Mouse (Mus musculus) limb, embryonic 14.5 days (tissue): Measurements from ENCODE around the gene Elovl1. TPM values are rescaled to one million over a fixed set of nuclear protein-coding genes. Genes with fewer than 3 reads are reported as not detected.

Experiments
- ATAC-seq: fragments of 200-750 bp; cut with Nextera tagmentation; 2 replicates; pipeline ENCODE4 v1.8.0; 2017; ENCODE audit warnings: low read depth, moderate number of reproducible peaks, moderate TSS enrichment; ENCODE audit not compliant: low FRiP score
- DNase-seq: peaks from one replicate; pipeline ENCODE4 v3.0.0-alpha.2; 2015; ENCODE audit warnings: low spot score
- H3K27ac ChIP-seq: fragments of 300-500 bp; sonication (generic); replicated peaks from 2 replicates; pipeline ENCODE4 v1.5.1; 2014; ENCODE audit warnings: low read depth, mild to moderate bottlenecking, low read length, moderate library complexity, mixed read lengths
- H3K27me3 ChIP-seq: fragments of 300-500 bp; sonication (generic); 2 replicates; pipeline ENCODE4 v1.6.1; 2014; ENCODE audit warnings: low read length, mixed read lengths; ENCODE audit not compliant: control insufficient read depth, insufficient read depth
- H3K36me3 ChIP-seq: fragments of 300-500 bp; sonication (generic); 2 replicates; pipeline ENCODE4 v1.6.1; 2014; ENCODE audit warnings: mild to moderate bottlenecking, low read length, moderate library complexity, mixed read lengths; ENCODE audit not compliant: control insufficient read depth, insufficient read depth
- H3K4me1 ChIP-seq: fragments of 300-500 bp; sonication (generic); 2 replicates; pipeline ENCODE4 v1.6.1; 2014; ENCODE audit warnings: antibody characterized with exemption, low read length, mixed read lengths; ENCODE audit not compliant: control insufficient read depth, insufficient read depth
- H3K4me2 ChIP-seq: fragments of 300-500 bp; sonication (generic); replicated peaks from 2 replicates; pipeline ENCODE4 v1.6.1; 2014; ENCODE audit warnings: low read depth, mild to moderate bottlenecking, low read length, moderate library complexity; ENCODE audit not compliant: severe bottlenecking
- H3K4me3 ChIP-seq: fragments of 300-500 bp; sonication (generic); replicated peaks from 2 replicates; pipeline ENCODE4 v1.5.1; 2014; ENCODE audit warnings: low read length
- H3K9ac ChIP-seq: fragments of 300-500 bp; sonication (generic); 2 replicates; pipeline ENCODE4 v1.6.1; 2014; ENCODE audit warnings: mild to moderate bottlenecking, low read depth, low read length, moderate library complexity; ENCODE audit not compliant: severe bottlenecking
- H3K9me3 ChIP-seq: fragments of 300-500 bp; sonication (generic); 2 replicates; pipeline ENCODE4 v1.6.1; 2016; ENCODE audit warnings: low read length; ENCODE audit not compliant: control insufficient read depth
- POLR2A ChIP-seq: fragments of 200-500 bp; IDR thresholded peaks from 2 replicates; pipeline ENCODE4 v1.8.0; 2012; ENCODE audit warnings: inconsistent platforms, mild to moderate bottlenecking, moderate library complexity, borderline replicate concordance; ENCODE audit not compliant: insufficient read depth, insufficient read length; ENCODE audit errors: extremely low read depth
- WGBS: fragments of 180-500 bp; shearing (Covaris S2); extraction: QIAGEN DNeasy Blood & Tissue Kit; methylation state at CpG from one replicate; pipeline ENCODE4 v1.1.7; 2014; 5-methylcytosine and 5-hydroxymethylcytosine counted together
- polyA plus RNA-seq, 2 experiments: library from polyadenylated mRNA; depleted of rRNA in 1 of 2; stranded (reverse) in 1 of 2; unstranded in 1 of 2; fragments of >200 nt; fragmentation: Nextera tagmentation in 1 of 2; extraction: Ambion mirVana in 1 of 2; gene quantifications; 2 replicates each; pipeline versions ENCODE4 v1.2.1 to v1.2.3; 2012 to 2014

Elovl1 gene
- polyA plus RNA-seq, 2 experiments, result 135 to 147 TPM

GRCm38 (mm10) chr4:118409142-118409900, 18.6 kb upstream of the Elovl1 start, which contains the start of the genes Szt2 and Med8:
Szt2 (minus strand) TSS chr4:118409273.
Med8 (plus strand) TSS chr4:118409337.
- peak within 1 kb of the TSS; percentile 71 for H3K4me2 ChIP-seq
- H3K4me1 ChIP-seq, result peaks cover 11% of the 10 kb centered on the region
- peaks cover 33% of the 10 kb centered on the region for H3K36me3 ChIP-seq
- peak; percentile 94 for ATAC-seq
- no peak for TF ChIP-seq POLR2A
- no peaks in the 10 kb centered on the region for H3K27me3 ChIP-seq
- peak; percentile 92 for DNase-seq
- no peaks in the 10 kb centered on the region for H3K9me3 ChIP-seq
- under 1% methylated on average over 53 of the region's 53 CpGs for WGBS
- H3K9ac ChIP-seq, result peak within 1 kb of the TSS; percentile 82
- peak within 1 kb of the TSS; percentile 89 for H3K4me3 ChIP-seq
- peak within 1 kb of the TSS; percentile 65 for H3K27ac ChIP-seq

- no peak overlapping the region for H3K9ac ChIP-seq
- ATAC-seq (no peak), DNase-seq (no peak)
- H3K4me3 ChIP-seq, result no peak overlapping the region
- no peaks in the 10 kb centered on the region for H3K9me3 ChIP-seq
- H3K4me1 ChIP-seq, result peaks cover 11% of the 10 kb centered on the region
- H3K27me3 ChIP-seq, result no peaks in the 10 kb centered on the region
- H3K4me2 ChIP-seq, result no peak overlapping the region
- TF ChIP-seq POLR2A, result no peak
- 88% methylated on average over 5 of the region's 5 CpGs for WGBS
- no peak overlapping the region for H3K27ac ChIP-seq
- peaks cover 47% of the 10 kb centered on the region for H3K36me3 ChIP-seq
Observed at GRCm38 (mm10) chr4:118410871-118411270, 17.0 kb upstream of the Elovl1 start.

- Histone ChIP-seq H3K4me3 (no peak overlapping the region), H3K27me3 (no peaks in the 10 kb centered on the region), H3K9me3 (no peaks in the 10 kb centered on the region), H3K36me3 (peaks cover 65% of the 10 kb centered on the region), H3K9ac (no peak overlapping the region), H3K27ac (no peak overlapping the region), H3K4me1 (peaks cover 7% of the 10 kb centered on the region), H3K4me2 (no peak overlapping the region)
- no peak for ATAC-seq
- no peak for DNase-seq
- 86% methylated on average over 5 of the region's 5 CpGs for WGBS
- no peak for TF ChIP-seq POLR2A
Observed at GRCm38 (mm10) chr4:118413553-118413952, 14.3 kb upstream of the Elovl1 start.

GRCm38 (mm10) chr4:118415779-118416178, 12.1 kb upstream of the Elovl1 start:
- no peak for ATAC-seq
- H3K36me3 ChIP-seq, result peaks cover 84% of the 10 kb centered on the region

GRCm38 (mm10) chr4:118416329-118416728, 11.6 kb upstream of the Elovl1 start:
- H3K4me2 ChIP-seq, result no peak overlapping the region
- H3K4me3 ChIP-seq, result no peak overlapping the region
- no peaks in the 10 kb centered on the region for H3K4me1 ChIP-seq
- H3K27ac ChIP-seq, result no peak overlapping the region
- H3K27me3 ChIP-seq, result no peaks in the 10 kb centered on the region
- no peak for TF ChIP-seq POLR2A
- H3K36me3 ChIP-seq, result peaks cover 85% of the 10 kb centered on the region
- no peak overlapping the region for H3K9ac ChIP-seq
- DNase-seq, result no peak
- 93% methylated on average over 5 of the region's 5 CpGs for WGBS
- no peak for ATAC-seq
- no peaks in the 10 kb centered on the region for H3K9me3 ChIP-seq

More at GRCm38 (mm10) chr4:118415779-118416178, 12.1 kb upstream of the Elovl1 start:
- WGBS, result 82% methylated on average over 2 of the region's 2 CpGs
- no peaks in the 10 kb centered on the region for H3K4me1 ChIP-seq
- no peak overlapping the region for H3K4me3 ChIP-seq
- no peak for TF ChIP-seq POLR2A
- H3K27me3 ChIP-seq, result no peaks in the 10 kb centered on the region
- H3K4me2 ChIP-seq, result no peak overlapping the region
- no peak overlapping the region for H3K9ac ChIP-seq
- DNase-seq, result no peak
- H3K27ac ChIP-seq, result no peak overlapping the region
- no peaks in the 10 kb centered on the region for H3K9me3 ChIP-seq
